In the genomic region with DNA sequence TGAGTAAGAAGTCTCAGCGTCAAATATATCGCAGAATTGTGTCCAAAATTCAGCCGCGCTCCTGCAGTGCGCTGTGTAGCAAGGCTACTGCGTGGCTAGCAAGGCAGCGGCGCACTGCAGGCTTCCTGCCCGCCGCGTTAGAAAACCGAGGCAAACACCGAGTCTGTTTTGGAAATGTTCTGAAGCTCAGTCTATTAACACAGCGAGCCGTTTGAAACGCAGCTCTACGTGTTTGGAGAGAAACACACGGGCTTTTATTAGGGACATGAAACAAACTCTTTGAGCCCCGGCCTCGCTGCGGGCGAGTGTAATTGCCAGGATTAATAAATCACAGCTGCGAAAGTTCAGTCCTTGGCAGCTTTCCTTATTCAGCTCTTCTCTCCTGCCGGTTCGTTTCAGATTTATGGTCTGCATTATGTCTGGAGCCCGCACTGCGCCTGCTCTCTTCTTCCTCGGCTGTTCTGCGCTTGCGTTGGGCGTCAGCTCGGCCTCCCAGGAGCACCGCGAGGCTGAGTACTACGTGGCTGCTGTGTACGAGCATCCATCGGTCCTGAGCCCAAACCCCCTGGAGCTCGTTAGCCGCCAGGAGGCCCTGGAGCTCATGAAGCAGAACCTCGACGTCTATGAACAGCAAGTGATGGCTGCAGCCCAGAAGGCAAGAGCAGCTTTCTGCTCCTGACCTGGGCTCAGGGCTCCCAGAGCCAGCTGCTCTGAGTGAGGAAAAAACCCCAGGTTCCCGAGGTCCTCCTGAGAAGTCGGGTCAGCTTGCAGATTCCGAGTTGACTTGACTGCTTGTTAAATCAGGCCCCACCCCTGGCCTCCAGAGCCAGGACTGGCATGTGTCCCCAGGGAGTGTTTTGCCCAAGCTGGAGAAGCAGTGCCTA, we compare ENCODE assay signal across 8 mouse cellular contexts. TPM values are rescaled to one million over a fixed set of nuclear protein-coding genes. Genes with fewer than 3 reads are reported as not detected.
A peak's percentile ranks its signal among the peaks of the same experiment; 100 is the strongest.
DNase-seq lines count a peak whose midpoint lies in the region; ATAC-seq lines count a peak whose summit lies in the region.

No protein-coding gene starts in this region.

- H3K36me3 ChIP-seq in macrophage (ENCODE audit: inconsistent target) = no peaks in the 10 kb centered on the region

- no peaks in the 10 kb centered on the region for H3K79me2 ChIP-seq in macrophage (ENCODE audit: inconsistent target)

- H3K27ac ChIP-seq in macrophage = peak overlapping the region; percentile 66

- peak; percentile 92 to 96 for DNase-seq in adrenal gland, adult (ENCODE audit: inconsistent age in 2 of 2, low spot score in 1 of 2)
- DNase-seq in embryo, embryonic 11 days = peak; percentile 92
- peak; percentile 89 for DNase-seq in gastrocnemius, postnatal 25 days
- DNase-seq in left cerebral cortex, adult 8-10 months (ENCODE audit: low spot score in 2 of 2) = peak; percentile 83 to 90
- peak; percentile 93 for DNase-seq in right cerebral cortex, adult 18-20 months
- peak; percentile 64 for DNase-seq in urinary bladder, postnatal 10 days (ENCODE audit: low spot score)

- WGBS in macrophage (ENCODE audit: missing documents) = 5% methylated on average over 42 of the region's 44 CpGs

- peak overlapping the region; percentile 45 for H3K4me3 ChIP-seq in macrophage (ENCODE audit: inconsistent target)

- peak; percentile 66 for ATAC-seq in inflammation-experienced regulatory T-cells, adult 6 months

RNA-seq across cellular contexts. Expression of a gene that starts 20.8 kb away (rescaled TPM):
- 1 to 10 TPM; 3.7 to 7.8 TPM for total RNA-seq in gastrocnemius, postnatal 25 days (2021)
- polyA plus RNA-seq in inflammation-experienced regulatory T-cells, adult 6 months (2017; shearing (Covaris generic)) = 10 to 100 TPM; 23.5 to 36.6 (median 25.0) TPM
- total RNA-seq in left cerebral cortex, adult 8-10 months (2022) = 10 to 100 TPM in 2 of 4 experiments, 1 to 10 TPM in 2; 6.4 to 10.4 (median 9.8) TPM
- total RNA-seq in macrophage (2018; cell fraction: chromatin; rRNA removed) = 10 to 100 TPM in 7 of 26 experiments, 1 to 10 TPM in 17, under 1 TPM in 1, not detected in 1; 0.91 to 22.8 (median 6.3) TPM
- 1 to 10 TPM; 2.5 to 6.6 (median 4.2) TPM for total RNA-seq in macrophage (2018; cell fraction: cytosol; rRNA removed)
- total RNA-seq in macrophage (2018; cell fraction: nucleus; rRNA removed) = 10 to 100 TPM in 2 of 26 experiments, 1 to 10 TPM in 24; 1.3 to 12.4 (median 3.7) TPM
- polyA plus RNA-seq in macrophage (2018) = 2.4 to 6.6 TPM (median 3.2 TPM) in 3 replicates

RNA-seq across cellular contexts. Expression of a gene that starts 21.1 kb away (rescaled TPM):
- 1 to 10 TPM; 4.1 to 6.2 TPM for total RNA-seq in gastrocnemius, postnatal 25 days (2021)
- 10 to 100 TPM; 20.3 to 28.6 (median 24.2) TPM for polyA plus RNA-seq in inflammation-experienced regulatory T-cells, adult 6 months (2017; shearing (Covaris generic))
- 10 to 100 TPM; 10.5 to 13.9 (median 11.4) TPM for total RNA-seq in left cerebral cortex, adult 8-10 months (2022)
- 1 to 10 TPM in 25 of 26 experiments, under 1 TPM in 1; 0.87 to 4.8 (median 2.7) TPM for total RNA-seq in macrophage (2018; cell fraction: chromatin; rRNA removed)
- 10 to 100 TPM in 24 of 26 experiments, 1 to 10 TPM in 2; 8.0 to 16.2 (median 12.1) TPM for total RNA-seq in macrophage (2018; cell fraction: cytosol; rRNA removed)
- 10 to 100 TPM in 16 of 26 experiments, 1 to 10 TPM in 10; 1.9 to 16.0 (median 11.4) TPM for total RNA-seq in macrophage (2018; cell fraction: nucleus; rRNA removed)
- 9.4 to 12.8 TPM (median 11.9 TPM) in 3 replicates for polyA plus RNA-seq in macrophage (2018)

RNA-seq across cellular contexts. Expression of a gene that starts 21.2 kb away (rescaled TPM):
- total RNA-seq in gastrocnemius, postnatal 25 days (2021) = 1 to 10 TPM in 1 of 2 experiments, under 1 TPM in 1; 0.79 to 1.3 TPM
- 1 to 10 TPM in 1 of 3 experiments, not detected in 2; 1.5 TPM for polyA plus RNA-seq in inflammation-experienced regulatory T-cells, adult 6 months (2017; shearing (Covaris generic))
- total RNA-seq in left cerebral cortex, adult 8-10 months (2022) = not detected
- 1 to 10 TPM in 1 of 26 experiments, not detected in 25; 1.3 TPM for total RNA-seq in macrophage (2018; cell fraction: chromatin; rRNA removed)
- under 1 TPM in 1 of 26 experiments, not detected in 25; 0.22 TPM for total RNA-seq in macrophage (2018; cell fraction: cytosol; rRNA removed)
- under 1 TPM in 2 of 26 experiments, not detected in 24; 0.44 to 0.72 TPM for total RNA-seq in macrophage (2018; cell fraction: nucleus; rRNA removed)
- polyA plus RNA-seq in macrophage (2018) = not detected in 3 replicates

Comparison
In these comparisons a context has a peak if more than half of its experiments do, and no peak if none do; other contexts are left out.
1. Peak in every context shown above with its lines: DNase-seq, ATAC-seq, H3K4me3 ChIP-seq and H3K27ac ChIP-seq.